Mouse (Mus musculus) kidney, embryonic 15.5 days (tissue): Measurements from ENCODE around the gene Vmn1r175. TPM values are rescaled to one million over a fixed set of nuclear protein-coding genes. Genes with fewer than 3 reads are reported as not detected.
"Not testable (repeated sequence)": the region's sequence is repeated elsewhere in the genome, so short reads cannot be mapped to it uniquely, and the experiment has no call there.

Source experiments
- ATAC-seq: fragments of 200-750 bp; cut with Nextera tagmentation; replicated peaks from 2 replicates; pipeline ENCODE4 v1.8.0; 2017; ENCODE audit warnings: moderate TSS enrichment; ENCODE audit not compliant: low FRiP score
- H3K27ac ChIP-seq: fragments of 300-500 bp; sonication (generic); 2 replicates; pipeline ENCODE4 v1.5.1; 2015; ENCODE audit warnings: mild to moderate bottlenecking, inconsistent platforms
- H3K27me3 ChIP-seq: fragments of 300-500 bp; sonication (generic); 2 replicates; pipeline ENCODE4 v1.6.1; 2015; ENCODE audit warnings: inconsistent platforms
- H3K36me3 ChIP-seq: fragments of 300-500 bp; sonication (generic); 2 replicates; pipeline ENCODE4 v1.6.1; 2015; ENCODE audit warnings: inconsistent platforms
- H3K4me1 ChIP-seq: fragments of 300-500 bp; sonication (generic); 2 replicates; pipeline ENCODE4 v1.6.1; 2015; ENCODE audit warnings: inconsistent platforms
- H3K4me2 ChIP-seq: fragments of 300-500 bp; sonication (generic); 2 replicates; pipeline ENCODE4 v1.6.1; 2015; ENCODE audit warnings: moderate library complexity, mild to moderate bottlenecking, inconsistent platforms
- H3K4me3 ChIP-seq: fragments of 300-500 bp; sonication (generic); replicated peaks from 2 replicates; pipeline ENCODE4 v1.5.1; 2015; ENCODE audit warnings: mild to moderate bottlenecking, inconsistent platforms
- H3K9ac ChIP-seq: fragments of 300-500 bp; sonication (generic); 2 replicates; pipeline ENCODE4 v1.6.1; 2015; ENCODE audit warnings: mild to moderate bottlenecking, inconsistent platforms
- H3K9me3 ChIP-seq: fragments of 300-500 bp; sonication (generic); replicated peaks from 2 replicates; pipeline ENCODE4 v1.6.1; 2016; ENCODE audit warnings: inconsistent platforms
- whole genome bisulfite sequencing: fragments of 180-500 bp; shearing (Covaris S2); methylation state at CpG from one replicate; pipeline ENCODE4 v1.1.7; 2015; ENCODE audit warnings: mixed read lengths; 5-methylcytosine and 5-hydroxymethylcytosine counted together
- polyA plus RNA-seq: library from polyadenylated mRNA; unstranded; fragments of >200 nt; fragmentation: Nextera tagmentation; extraction: Ambion mirVana; gene quantifications from 2 replicates; pipeline ENCODE4 v1.2.1, GENCODE M21; 2015

Vmn1r175 gene
- not detected in 2 replicates for polyA plus RNA-seq

DNA sequence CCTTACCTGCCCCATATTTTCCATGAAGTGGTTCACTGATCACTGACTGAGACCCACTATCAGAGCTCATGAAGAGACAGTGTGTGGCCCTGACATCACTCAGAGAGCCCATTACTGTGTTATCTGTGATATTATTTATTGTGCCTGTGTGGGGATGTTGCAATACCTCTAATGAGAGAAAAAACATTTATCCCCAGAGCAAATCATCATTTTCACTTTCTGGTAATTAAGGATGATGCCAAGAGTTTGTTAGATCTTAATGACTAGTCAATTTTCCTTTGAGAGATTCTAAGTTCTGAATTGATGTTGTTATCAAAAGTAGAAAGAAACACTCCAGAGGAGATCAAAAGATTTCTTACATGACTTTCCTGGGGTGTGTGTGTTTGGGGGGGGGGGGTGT is at the start of gene Vmn1r175:
Gene Vmn1r175, minus strand, starts transcription at position 101 of the 400 bp plus-strand sequence.
- H3K4me3 ChIP-seq, ATAC-seq, H3K9ac ChIP-seq, H3K27me3 ChIP-seq, H3K36me3 ChIP-seq, H3K27ac ChIP-seq, H3K4me2 ChIP-seq, H3K9me3 ChIP-seq, H3K4me1 ChIP-seq: not testable (repeated sequence)

DNA sequence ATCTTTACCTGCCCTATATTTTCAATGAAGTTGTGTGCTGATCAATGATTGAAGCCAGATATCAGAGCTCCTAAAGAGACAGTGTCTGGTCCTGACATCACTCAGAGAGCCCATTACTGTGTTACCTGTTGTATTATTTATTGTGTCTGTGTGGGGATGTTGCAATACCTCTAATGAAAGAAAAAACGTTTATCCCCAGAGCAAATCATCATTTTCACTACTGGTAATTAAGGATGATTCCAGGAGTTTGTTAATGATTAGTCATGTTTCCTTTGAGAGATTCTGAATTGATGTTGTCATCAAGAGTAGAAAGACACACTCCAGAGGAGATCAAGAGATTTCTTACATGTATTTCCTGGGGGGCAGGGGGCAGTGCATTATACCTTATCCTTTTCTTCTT is 26.8 kb upstream of the Vmn1r175 start, which contains the start of gene Vmn1r176:
Gene Vmn1r176, minus strand, starts transcription at position 101 of the 400 bp plus-strand sequence.
- H3K9ac ChIP-seq, H3K4me3 ChIP-seq, H3K36me3 ChIP-seq, H3K4me2 ChIP-seq, H3K4me1 ChIP-seq, H3K27ac ChIP-seq, H3K27me3 ChIP-seq, ATAC-seq, H3K9me3 ChIP-seq: not testable (repeated sequence)
- no CpG with 5 or more reads among the region's 1 CpGs for WGBS

DNA sequence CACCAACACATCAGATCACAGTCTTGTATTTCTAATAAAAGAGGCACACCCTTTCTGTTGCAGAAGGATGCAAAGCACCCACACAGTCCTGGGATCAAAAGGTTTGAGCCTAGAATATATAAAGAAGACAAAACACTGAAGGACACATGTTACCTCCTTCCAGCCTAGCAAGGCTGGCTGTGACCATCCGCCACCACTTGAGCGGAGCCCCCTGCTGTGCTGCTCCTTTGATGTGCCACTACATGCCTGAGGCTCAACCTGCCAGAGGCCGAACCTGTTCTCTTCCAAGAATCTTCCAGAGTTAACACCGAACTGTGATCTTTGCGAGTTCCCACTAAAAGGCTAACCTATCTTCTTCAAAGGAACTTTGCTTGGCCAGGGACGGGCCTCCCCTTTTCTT is 25.9 kb downstream of the Vmn1r175 start:
- no peaks in the 10 kb centered on the region for H3K4me1 ChIP-seq
- no peaks in the 10 kb centered on the region for H3K27me3 ChIP-seq
- H3K36me3 ChIP-seq: no peaks in the 10 kb centered on the region
- no peak overlapping the region for H3K27ac ChIP-seq
- no peak for ATAC-seq
- 74% methylated on average over 6 of the region's 6 CpGs for WGBS
- no peak overlapping the region for H3K4me3 ChIP-seq
- H3K9me3 ChIP-seq: peaks cover 16% of the 10 kb centered on the region; the same call in 1 of the 2 replicates
- no peak overlapping the region for H3K4me2 ChIP-seq
- no peak overlapping the region for H3K9ac ChIP-seq

Other genes with a start within 250 kb of the Vmn1r175 start
- not detected in 2 replicates for gene Vmn1r169, start 235.1 kb downstream of the Vmn1r175 start, polyA plus RNA-seq
- gene Vmn1r170, start 204.5 kb downstream of the Vmn1r175 start, polyA plus RNA-seq: not detected in 2 replicates
- not detected in 2 replicates for gene Vmn1r171, start 179.9 kb downstream of the Vmn1r175 start, polyA plus RNA-seq
- not detected in 2 replicates for gene Vmn1r172, start 152.3 kb downstream of the Vmn1r175 start, polyA plus RNA-seq
- gene Vmn1r173, start 109.9 kb downstream of the Vmn1r175 start, polyA plus RNA-seq: not detected in 2 replicates
- not detected in 2 replicates for gene Vmn1r174, start 58.4 kb downstream of the Vmn1r175 start, polyA plus RNA-seq
- gene Vmn1r176, start 26.7 kb upstream of the Vmn1r175 start, polyA plus RNA-seq: not detected in 2 replicates
- gene Vmn1r177, start 55.8 kb upstream of the Vmn1r175 start, polyA plus RNA-seq: not detected in 2 replicates
- not detected in 2 replicates for gene Vmn1r178, start 81.4 kb upstream of the Vmn1r175 start, polyA plus RNA-seq
- not detected in 2 replicates for gene Vmn1r179, start 116.3 kb upstream of the Vmn1r175 start, polyA plus RNA-seq
- not detected in 2 replicates for gene Vmn1r180, start 140.0 kb upstream of the Vmn1r175 start, polyA plus RNA-seq
- not detected in 2 replicates for gene Vmn1r181, start 164.0 kb upstream of the Vmn1r175 start, polyA plus RNA-seq
- gene V1rd19, start 191.0 kb upstream of the Vmn1r175 start, polyA plus RNA-seq: not detected in 2 replicates
- gene Vmn1r183, start 242.6 kb upstream of the Vmn1r175 start, polyA plus RNA-seq: not detected in 2 replicates